Mouse (Mus musculus) small intestine, adult 2 months (tissue): ENCODE results near the gene Mob3b.

Source experiments
- CTCF ChIP-seq: fragments of 200-500 bp; IDR thresholded peaks from 2 replicates; pipeline ENCODE4 v1.5.1; 2012; ENCODE audit warnings: low read depth, mild to moderate bottlenecking, control low read depth, inconsistent platforms, low read length, moderate library complexity, mixed read lengths; ENCODE audit not compliant: insufficient replicate concordance, insufficient read length; ENCODE audit errors: extremely low read depth
- POLR2A ChIP-seq: fragments of 200-500 bp; IDR thresholded peaks from 2 replicates; pipeline ENCODE4 v1.6.1; 2012; ENCODE audit warnings: low read depth, mild to moderate bottlenecking, control low read depth, inconsistent platforms, low read length, moderate library complexity

DNA sequence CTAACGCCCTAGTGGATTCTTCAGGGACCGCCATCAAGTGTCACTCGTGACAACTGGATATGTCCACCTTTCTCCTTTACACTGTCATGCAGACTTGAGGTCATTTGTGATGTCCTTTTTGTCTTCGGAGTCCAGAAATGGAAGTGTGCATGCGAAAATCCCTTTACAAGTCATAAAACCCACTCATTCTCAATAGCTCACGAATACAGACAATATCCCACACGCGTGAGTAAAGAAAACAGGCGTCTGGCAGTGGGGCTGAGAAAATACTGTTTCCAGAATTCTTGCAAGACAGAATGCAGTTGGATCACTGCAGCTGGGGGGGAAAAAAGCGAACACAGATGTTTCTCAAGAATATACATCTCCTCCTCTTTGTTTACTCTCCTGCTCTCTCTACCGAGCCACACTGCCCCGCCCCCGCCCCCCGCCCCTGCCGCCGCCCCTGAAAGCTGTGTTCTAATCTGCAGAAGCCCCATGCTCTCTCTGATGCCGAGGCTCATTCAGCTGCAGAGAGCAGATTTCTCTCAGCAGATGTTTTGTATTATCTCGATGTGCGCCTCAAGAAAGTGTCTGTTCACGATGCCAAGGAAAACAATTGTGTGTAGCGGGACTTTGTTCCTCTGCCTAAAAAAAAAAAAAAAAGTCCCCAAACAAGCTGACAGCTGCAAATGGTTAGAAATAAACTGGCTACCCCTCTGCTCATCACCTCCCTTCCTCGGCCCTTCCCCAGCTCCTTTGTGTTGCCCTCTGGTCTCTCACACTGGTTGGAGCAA, 164.2 kb downstream of the Mob3b start:
- TF ChIP-seq CTCF (no peak), POLR2A (no peak)
